Mouse (Mus musculus) kidney, adult 18-20 months (tissue): Measurements from ENCODE around the gene Polr1e.
"Not testable (repeated sequence)": the region's sequence is repeated elsewhere in the genome, so short reads cannot be mapped to it uniquely, and the experiment has no call there.

Source experiments
- DNase-seq: peaks from one replicate; pipeline ENCODE4 v3.0.0; 2021

Gene Polr1e

DNA sequence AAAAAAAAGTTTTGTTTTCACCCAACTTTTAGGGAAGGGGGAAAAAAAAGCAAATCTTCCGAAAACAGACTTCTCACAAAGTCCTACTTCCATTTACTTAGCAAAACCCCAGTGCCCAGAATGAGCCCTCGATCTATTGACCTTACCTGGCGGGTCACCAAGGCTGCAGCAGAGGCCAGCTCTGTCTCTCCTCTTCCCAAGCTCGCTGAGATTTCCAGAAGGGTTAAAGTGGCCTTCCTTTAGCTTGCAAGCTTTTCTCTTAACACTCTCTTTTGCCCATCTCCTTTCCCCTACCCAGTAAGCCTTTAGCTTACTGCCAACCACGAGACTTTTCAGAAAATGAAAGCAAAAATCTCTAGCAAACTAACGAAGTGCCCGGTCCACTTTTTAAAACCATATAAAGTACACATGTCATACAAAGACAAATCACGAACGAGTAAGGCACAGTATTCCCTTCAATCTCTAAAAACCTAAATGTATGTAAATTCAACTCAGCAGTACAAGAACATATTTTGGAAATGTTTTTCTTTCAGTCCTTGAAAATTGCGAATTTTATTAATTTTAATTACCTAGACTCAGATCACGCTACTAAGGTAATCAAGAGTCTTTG, 7.5 kb upstream of the Polr1e start:
- peak; percentile 47 for DNase-seq

DNA sequence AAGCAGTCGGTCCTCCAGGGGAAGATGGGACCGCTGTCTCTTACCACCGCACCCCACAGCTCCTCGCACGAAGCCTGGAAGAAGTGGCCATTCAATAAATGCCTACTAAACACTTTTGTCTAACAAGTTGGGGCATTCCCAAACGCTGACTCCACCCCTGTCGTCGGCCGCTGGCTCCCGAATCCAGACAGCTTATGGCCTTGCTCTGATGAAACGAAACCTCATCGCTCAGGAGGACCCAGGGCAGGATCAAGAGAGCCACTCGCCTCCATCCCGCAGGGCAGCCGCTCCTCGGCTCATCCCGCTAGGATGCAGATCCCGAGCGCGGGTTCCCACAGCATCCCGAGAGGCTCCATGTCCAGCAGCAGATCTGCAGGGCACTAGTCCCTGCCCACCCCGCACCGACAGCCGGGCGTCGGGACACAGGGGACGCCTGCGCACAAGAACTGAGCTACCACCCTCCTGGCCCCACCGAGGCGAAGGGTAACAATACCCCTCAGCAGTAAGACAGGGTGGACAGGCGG, 6.7 kb upstream of the Polr1e start:
- DNase-seq, result no peak

DNA sequence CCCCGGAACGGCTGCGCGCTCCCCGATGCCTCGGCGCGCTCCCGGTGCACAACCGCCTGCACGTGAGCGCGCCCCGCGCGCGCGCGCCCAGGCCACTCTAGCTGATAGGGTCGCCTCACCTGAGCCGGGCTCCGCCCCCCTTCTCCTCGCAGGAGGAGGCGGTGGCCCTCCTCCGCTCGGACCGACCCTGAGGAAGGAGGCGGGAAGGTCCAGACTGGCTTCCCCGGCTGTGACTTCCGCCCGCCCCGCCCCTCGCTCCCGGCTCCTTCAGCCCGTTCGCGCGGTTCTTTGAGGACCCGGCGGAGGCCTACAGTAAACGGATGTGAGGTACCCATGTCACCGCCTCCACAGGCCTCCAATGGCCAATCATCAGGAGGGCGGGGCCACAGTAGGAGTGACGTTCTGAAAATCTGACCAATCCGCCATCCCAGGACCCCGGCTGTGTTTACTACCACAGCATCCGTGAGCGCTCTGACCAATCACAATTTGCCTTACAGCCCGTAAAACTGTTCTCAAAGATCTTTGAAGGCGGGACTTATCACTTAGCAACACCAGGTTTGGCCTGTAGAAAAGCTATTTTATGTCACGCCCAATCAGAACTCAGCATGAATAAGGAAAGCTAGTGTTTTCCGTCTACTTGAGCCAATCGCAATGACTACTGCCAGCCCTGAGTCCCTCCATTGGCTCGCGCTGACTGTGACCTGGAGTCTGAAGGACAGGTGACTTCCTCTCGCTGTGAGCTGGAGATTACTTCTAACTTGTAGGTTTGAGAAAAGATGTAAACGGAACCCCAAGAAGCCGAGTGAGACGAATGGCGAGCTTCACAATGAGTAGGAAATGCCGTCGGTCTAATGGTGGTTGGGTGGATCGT, 6.0 kb upstream of the Polr1e start, which contains the start of gene Zbtb5:
Zbtb5 (minus strand) TSS at position 308 of the 871 bp plus-strand sequence.
- DNase-seq, result peak; percentile 99

DNA sequence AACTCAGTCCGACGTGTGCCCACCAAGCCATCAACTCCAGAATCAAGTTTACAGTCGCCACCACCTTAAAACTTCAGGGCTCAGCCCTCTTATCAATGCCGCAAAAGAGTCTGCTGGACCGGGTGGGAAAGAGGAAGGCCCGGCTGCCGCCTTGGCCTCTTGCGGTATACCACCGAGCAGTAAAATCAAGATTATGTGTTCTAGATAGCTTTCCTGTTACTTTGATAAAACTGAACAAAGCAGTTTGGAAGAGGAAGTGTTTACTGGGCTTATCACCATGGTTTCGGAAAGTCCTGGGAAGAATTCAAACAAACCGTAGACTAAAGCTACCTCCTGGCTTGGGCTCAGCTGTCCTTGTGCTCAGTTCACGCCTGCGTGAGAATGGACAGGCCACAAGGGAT, 5.4 kb upstream of the Polr1e start:
- DNase-seq, result no peak

DNA sequence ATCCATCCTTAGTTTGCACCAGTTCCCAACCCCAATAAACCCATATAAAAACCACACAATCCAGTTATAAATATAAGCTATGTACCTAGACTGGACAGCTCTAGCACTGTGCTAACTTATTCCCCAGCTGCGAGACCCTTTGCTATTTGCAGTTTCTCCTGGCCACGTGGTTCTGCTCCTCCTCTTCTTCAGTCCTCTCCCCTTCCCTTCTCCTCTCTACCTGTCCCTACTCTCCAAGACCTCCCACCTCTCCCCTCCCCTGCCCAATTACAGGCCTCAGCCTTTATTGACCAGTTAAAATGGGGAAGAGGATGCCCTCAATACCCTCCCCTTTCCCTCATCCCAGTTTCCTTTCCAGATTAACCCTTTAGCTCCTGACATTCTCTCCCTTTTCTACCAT, 4.8 kb upstream of the Polr1e start:
- no peak for DNase-seq

DNA sequence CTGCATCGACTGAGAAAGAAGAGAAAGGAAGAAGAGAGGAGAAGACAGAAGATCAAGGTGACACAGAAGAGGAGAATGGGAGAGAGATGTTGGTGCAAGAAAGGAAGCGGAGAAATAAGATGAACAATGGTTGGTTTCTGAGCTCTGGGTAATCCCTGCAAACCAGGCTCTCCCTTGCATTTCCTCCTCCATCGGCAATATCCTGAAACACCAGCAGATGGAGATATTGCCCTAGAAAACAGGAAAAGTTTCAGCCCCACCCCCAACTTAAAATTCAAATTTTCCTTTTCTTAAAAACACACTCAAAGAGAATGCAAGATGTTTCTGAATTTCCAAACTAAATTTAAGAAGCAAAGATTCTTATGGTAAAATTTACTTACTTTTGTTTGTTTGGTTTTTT, 2.8 kb upstream of the Polr1e start:
- peak; percentile 59 for DNase-seq

DNA sequence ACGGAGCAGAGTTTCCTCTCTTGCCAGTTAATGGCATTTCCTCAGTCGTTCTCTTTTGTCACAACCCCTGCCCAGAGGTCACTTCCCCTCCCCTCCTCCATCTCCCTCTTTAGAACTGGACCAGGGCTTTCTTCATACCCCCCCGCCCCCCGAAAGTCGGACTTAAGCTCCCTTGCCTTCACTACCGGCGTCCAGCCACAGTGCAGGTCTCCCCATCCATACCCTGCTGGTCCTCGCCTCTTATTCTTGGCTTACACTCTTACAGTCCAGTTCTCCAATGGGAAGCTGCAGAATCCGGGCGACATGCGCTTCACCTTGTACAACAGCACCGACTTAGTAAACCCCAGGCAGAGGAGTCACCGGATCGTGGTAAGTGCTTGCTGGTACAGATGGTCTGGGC, 626 bp downstream of the Polr1e start:
- no peak for DNase-seq

DNA sequence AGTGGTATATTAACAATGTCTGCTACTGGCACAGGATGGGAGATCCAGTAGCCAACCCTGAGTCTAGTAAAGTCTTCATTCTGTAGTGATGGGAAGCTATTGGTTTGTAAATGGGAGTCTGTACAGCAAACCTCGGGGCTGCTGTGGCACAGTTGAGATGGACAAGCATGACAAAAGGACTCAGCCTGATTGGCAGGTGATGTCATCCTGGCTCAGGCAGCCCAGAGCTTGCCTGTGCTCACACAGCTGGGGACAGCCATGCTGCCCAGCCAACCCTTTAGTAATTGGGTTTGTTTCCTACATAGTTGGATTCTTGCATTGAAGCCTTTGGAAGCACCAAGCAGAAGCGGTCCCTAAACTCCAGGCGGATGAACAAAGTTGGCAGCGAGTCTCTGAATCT, 8.1 kb downstream of the Polr1e start:
- DNase-seq, result no peak

DNA sequence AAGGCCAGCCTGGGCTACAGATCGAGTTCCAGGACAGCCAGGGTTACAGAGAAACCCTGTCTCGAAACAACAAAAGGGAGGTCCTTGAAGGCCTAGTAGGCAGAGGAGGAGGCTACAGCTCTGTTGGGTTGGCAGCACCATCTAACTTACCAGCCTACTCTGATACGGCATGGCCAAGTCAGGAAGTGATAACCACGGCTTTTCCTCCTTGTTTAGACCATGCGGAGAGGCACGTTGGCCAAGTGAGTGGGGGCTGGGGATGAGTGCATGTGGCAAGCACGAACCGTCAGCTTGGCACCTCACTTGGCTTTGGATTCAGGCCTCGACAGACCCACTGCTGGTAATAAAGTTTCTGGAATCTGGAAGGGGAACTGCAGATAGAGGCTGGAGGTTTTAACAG, 14.2 kb downstream of the Polr1e start:
- no peak for DNase-seq

DNA sequence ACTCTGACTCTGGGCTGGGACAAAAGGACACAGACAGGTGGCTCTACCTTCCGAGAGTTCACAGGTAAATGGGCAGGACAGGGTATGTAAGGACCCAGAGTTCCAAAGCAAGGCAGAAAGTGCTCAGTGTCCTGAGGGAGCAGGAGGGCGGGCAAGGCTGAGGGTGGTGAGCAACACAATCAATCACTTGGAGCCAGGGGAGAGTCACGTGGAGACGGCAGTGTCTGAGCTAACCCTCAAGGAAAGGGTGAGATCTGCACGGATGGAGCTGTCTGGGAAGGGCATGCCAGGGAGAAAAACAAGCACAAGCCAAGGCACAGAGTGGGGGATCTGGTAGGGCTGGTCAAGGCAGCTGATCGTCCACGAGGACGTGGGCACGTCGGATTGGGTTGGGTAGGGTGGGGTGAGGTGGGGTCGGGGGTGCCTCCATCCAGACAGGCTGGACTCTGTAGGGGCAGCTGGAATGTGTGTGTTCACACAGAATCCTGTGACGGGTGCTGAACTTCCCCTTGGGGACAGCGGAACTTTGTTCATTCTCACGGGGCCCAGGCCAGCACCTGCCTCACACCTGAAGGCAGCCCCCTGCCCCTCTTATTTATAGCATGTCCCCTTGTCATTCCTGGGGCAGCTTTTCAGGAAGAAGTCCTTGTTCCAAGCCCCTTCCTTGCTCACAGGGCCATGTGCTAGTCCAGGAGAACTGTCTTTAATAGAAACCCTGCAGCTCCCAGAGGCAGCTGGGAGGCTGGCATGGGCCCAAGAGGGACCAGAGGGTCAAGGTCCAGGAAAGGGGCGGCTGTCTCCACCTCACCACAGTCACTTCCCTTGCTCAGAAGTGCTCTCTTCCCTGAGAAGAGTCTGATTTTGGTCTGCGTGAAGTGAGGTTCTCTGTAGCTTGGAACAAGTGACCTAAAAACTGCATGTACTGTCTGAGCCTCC, 16.6 kb downstream of the Polr1e start:
- peak; percentile 80 for DNase-seq

DNA sequence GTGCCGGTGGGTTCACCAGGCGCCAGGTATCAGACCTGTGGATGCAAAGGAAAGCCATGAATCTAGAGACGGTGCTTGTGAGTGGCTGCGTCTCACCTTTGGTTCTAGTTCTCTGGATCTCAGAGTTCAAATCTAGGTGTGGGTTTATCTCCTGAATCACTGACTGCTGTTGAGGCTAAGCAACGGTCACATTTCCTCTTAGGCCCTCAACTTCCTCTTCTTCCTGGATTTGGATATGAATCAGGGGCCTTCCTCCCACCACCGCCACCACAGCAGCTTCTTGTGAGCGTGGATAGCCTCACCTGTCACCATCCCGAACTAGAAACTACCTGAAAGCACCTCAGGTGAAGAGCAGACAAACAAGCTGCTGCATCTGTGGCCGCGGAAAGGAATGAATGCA, 17.7 kb downstream of the Polr1e start:
- DNase-seq, result no peak

DNA sequence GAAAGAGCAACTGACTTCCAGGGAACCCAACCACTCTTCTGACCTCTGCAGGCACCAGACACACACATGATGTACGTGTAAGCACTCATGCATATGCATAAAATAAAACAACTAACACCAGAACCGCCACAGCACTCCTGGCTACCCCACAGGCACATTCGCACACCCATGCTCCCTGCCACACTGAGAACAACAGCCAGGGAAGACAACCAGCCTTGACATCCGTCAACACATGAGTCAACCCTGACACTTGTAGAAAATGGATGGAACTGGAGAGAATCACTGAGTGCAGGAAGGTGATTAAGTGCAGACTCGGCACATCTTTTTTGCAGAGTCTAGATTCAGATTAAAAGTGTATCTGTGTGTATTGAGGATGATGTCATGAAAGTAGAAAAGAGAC, 18.2 kb downstream of the Polr1e start:
- no peak for DNase-seq

DNA sequence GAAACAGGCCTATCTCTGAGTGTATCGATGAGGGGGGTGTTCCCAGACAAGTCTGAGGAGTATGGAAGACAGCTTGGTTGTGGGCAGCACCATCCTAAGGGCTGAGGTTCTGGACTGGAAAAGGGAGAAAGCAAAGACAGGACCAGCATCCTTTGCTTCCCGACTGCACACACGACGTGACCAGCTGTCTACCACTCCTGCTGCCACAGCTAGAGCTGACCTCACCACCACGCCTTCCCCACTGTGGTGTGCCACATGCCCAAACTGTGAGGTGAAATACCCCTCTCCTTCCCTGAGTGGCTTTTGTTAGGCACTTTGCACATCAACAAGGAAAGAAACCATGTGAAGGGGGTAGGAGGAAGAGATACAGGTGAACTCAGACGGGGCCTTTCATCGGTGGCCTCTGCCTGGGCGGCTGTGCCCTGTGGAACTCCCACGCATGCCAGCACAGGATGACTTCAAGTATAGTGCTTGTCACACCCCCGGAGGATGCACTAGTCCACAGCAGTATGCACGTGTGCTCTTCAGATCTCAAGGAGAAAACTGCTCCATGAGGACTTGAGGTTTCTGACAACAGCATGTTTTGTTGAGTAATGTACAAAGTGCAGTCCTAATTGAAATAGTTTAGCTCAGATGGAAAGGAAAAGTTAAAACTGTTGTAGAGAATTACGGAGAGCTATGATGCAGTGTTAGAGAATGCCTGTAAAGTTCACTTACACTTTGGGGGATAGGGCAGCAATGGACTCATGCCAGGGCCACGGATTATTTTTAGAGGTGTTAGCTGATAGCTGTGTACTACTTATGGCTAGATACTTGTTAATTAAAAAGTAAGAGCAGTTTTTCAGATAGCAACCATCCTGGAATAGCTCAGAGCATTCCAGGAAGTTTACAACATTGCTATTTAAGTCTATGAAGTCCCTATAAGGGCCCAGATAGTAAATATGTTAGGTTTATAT, 19.4 kb downstream of the Polr1e start:
- no peak for DNase-seq

DNA sequence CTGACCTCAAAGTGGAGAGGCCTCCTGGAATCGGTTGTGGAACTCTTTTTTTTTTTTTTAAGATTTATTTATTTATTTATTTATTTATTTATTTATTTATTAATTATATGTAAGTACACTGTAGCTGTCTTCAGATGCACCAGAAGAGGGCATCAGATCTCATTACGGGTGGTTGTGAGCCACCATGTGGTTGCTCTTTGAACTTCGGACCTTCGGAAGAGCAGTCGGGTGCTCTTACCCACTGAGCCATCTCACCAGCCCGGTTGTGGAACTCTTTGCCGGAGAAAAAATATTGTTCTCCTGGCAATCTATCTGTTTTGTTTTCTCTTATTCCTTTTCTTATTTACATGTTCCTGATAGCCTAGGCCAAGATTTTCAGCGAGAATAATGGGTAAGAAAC, 20.5 kb downstream of the Polr1e start:
- not testable (repeated sequence) for DNase-seq

DNA sequence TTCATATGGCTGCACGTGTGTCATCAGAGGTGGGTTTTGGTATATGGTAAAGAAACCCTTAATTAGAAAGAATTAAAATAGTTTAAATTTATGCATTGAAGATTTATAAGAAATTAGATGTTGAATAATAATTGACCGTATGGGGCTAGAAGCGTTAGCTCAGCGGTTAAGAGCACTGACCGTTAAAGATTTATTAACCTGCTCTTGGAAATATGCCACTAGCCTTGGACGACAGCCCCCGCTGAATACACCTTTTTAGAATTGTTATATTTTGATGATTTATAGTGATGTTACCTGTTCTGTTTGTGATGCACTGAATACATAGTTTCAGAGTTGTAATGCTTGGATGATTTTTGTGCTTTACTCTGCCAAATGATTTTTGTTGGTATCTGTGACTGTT, 21.2 kb downstream of the Polr1e start:
- not testable (repeated sequence) for DNase-seq

DNA sequence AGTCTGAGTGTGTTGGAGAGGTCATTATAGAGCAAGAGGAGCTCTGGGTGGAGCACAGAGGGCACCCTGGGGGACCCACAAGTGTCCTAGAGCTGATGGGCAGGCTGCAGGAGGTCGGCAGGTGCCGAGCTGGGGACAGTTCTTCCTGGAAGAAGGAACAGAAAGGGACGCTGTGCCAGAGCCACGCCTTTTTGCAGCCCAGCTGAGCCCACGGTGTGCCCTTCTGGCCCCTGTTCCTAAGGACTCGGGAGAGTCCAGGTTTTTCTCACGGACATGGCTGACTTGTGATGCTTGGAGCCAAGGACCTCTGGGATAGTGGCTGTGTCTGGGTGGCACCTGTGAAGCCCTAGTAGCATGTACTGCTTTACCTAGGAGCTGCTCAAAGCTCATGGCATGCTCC, 22.4 kb downstream of the Polr1e start:
- DNase-seq, result peak; percentile 54

DNA sequence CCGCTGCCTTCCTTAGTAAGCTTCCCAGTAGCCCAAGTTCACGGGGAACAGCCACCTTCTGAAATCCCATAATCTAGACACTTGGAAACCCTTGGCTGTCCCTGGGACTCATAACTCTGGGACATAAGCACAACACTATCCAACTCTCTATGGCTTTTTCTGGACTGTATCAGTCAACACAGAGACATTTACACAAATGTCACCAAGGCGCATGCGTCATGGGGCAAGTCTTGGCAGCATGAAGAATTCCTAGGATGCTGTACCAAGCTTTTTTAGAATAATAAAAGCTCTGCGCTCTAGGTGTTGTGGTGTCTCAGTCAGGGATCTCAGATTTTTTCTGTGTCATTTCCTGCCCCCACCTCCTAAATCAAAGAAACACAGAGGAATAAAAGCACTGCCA, 28.3 kb downstream of the Polr1e start:
- DNase-seq, result no peak

DNA sequence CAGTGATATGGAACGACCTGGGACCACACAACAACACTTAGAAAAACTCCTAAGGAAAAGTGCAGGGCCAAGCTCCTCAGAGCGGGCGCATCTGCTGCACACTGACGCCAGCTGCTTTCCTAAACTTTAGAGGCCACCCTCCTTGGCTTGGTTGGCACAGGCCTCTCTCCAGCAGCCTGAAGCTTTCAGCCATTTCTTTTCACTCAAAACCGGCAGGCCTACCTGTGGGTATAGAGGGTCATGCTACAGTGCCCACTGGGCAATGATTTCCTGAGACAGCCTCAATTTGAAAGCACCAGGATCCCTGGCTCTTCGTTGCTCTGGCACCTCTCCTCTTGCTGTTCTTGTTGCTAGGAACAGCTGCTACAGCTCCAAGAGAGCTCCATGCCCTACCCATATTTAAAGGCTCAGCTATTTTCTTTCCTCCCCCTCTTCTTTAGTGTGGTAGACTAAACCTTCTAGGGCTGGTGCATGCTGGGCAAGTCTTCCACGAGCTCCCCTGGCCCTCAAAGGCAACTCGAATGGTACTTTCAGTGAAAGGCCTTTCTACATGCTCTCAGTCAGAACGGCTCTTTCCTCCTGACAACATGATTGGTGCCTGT, 29.0 kb downstream of the Polr1e start:
- DNase-seq, result no peak

DNA sequence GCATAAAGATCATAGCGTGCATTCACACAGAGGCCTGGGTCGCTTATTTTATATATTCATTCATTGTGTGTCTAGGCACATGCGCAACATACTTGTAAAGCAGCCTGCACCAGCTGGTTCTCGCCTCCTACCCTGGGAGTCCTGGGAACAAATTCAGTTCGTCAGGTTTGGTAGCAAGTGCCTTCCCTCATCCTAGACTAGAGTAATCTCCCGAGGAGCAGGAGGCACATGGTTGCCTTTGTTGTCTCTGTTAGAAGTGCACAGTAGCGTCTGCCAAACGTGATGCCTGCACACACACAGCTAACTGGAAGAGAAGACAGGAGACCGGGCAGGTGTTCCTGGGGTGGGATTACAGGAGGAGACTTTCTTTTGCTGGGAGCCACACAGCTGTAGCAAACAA, 29.6 kb downstream of the Polr1e start:
- no peak for DNase-seq

DNA sequence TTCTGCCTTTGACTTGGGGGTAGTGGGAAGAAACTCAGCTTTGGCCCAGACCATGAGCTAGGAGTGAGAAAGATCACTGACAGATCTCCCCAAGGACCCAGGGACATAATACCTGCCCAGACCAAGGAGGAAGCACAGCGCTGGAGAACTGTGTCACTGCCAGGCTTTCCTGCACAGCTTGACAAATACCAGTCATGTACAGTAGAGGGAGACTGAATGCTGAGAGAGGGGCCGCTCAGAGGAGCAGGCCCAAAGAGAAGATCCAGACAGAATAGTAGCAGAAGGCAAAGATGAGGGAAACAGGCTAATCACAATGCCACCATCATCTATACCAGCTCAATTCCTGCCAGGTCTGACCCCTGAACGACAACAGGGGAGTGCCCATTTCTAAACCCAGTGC, 36.5 kb downstream of the Polr1e start:
- DNase-seq, result no peak

DNA sequence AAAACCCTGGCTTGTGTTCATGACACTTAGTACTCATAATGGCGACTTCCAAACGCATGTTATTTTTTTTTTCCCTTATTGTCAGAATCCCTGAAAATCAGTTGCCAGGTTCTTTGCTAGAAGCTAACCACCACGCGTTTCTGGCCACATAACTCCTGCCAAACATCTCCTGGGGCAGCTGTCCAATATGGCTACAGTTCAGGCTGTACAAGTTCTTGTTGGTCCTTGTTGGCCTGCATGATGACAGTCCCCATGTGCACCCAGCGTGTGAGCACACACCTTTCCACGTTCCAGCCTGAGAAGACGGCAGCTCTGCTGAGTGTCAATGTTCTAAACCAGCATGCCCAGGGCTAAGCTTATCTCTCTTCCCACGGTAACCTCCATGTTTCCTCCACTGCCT, 37.1 kb downstream of the Polr1e start:
- DNase-seq, result no peak

DNA sequence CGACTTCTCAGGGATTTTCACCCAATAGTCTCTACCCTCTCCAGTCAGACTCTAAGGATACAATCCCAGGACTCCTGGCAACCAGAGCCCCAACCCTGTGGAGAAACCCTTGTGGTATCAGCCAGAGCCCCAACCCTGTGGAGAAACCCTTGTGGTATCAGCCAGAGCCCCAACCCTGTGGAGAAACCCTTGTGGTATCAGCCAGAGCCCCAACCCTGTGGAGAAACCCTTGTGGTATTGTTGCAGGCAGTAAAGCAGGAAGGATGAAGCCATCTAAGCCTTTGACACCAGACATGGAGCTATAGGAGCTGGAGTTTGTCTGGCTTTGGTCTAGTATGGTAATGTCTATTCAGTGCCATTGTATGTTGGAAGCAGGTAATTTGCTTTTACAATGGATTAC, 45.5 kb downstream of the Polr1e start:
- DNase-seq, result not testable (repeated sequence)
